Mouse (Mus musculus) 3T3-L1 (cell line): ENCODE measurements around the gene Gm21988.
A peak's percentile ranks its signal among the peaks of the same experiment; 100 is the strongest.

ENCODE experiments used
- DNase-seq: peaks from one replicate; pipeline ENCODE4 v3.0.0-alpha.2; 2015; ENCODE audit warnings: low read depth, low spot score

The Gm21988 gene

DNA sequence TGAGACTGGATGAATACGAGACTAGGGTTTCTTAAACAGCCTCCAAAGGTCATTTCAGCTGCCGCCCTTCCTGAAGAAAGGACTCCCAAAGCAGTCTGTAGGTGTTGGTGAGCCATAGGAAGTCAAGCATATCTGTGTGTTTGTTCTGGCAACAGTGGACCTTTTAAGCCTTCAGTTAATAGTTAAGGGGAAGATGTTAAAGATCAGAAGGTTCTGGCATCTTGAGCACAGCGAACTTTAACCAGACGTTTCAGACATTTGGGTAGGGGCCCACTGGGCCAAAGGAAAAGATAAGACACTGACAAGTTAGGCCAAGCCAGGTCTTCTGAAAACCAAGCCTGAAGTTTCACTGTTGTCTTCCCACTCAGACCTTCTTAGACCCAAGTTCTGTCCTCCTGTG lies 21.6 kb downstream of the Gm21988 start:
- DNase-seq = no peak

DNA sequence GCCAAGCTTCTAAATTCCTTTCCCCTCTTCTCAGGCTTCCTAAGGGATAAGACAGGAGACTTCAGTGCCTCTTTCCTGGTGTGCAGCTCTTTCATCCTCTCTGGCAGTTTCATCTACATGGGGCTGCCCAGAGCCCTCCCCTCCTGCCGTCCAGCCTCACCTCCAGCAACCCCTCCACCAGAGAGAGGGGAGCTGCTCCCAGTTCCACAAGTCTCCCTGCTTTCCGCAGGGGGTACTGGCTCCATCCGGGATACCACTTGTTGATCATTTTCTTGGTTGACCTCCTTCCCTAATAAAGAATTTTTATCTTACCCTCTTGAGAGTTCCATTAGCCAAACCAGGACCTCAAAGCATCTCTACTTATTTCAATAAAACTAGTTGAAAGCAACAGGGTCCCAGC lies 23.5 kb downstream of the Gm21988 start:
- no peak for DNase-seq

DNA sequence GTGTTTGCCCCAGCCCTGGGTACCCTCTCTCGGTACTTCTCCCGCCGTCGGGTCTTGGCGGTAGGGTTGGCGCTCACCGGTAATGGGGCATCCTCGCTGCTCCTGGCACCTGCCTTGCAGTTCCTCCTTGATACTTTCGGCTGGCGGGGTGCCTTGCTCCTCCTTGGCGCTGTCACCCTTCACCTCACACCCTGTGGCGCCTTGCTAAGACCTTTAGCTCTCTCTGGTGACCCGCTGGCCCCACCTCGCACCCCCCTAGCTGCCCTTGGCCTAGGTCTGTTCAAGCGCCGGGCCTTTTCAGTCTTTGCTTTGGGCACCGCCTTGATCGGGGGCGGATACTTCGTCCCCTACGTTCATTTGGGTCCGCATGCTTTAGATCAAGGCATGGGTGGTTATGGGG lies 24.3 kb downstream of the Gm21988 start:
- no peak for DNase-seq

DNA sequence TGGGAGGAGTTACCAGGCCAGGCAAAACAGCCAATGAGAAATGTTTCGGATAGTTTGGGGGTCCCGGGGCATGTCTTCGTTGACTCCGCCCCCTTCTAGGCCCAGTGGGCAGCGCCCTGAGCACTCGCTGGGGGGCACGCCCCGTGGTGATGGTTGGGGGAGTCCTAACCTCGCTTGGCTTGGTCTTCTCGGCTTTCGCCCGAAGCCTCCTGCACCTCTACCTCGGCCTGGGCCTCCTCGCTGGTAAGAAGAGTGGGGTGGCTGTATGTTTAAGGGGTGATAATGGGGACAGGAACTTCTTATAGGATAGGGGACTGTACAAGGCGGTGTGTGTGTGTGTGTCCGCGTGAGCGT lies 24.8 kb downstream of the Gm21988 start:
- no peak for DNase-seq

DNA sequence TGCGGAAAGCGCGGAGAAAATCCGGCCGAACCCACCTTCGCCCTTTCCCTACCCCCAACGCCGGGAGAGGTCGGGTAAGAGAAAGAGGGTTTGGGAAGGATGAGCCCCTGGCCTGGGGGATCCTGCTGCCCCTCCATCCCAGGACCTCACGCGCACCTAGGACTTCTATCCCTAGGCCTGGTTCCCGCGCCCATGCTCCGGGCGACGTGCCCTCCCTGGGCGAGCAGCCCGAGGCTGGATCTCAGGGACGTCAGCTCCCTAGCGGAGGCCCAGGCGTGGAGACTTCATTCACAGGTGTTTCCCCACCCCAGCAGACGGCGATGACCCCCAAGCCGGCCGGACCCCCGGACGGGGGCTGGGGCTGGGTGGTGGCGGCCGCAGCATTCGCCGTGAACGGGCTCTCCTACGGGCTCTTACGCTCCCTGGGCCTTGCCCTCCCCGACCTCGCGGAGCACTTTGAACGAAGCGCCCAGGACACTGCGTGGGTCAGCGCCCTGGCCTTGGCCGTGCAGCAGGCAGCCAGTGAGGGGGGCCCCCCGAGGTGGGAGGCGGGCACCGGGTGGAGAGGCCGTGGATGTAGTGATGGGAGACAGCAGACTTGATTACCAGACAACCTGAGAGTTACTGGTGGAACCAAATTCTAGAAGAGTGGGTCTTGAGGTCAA lies 25.3 kb downstream of the Gm21988 start:
- no peak for DNase-seq

DNA sequence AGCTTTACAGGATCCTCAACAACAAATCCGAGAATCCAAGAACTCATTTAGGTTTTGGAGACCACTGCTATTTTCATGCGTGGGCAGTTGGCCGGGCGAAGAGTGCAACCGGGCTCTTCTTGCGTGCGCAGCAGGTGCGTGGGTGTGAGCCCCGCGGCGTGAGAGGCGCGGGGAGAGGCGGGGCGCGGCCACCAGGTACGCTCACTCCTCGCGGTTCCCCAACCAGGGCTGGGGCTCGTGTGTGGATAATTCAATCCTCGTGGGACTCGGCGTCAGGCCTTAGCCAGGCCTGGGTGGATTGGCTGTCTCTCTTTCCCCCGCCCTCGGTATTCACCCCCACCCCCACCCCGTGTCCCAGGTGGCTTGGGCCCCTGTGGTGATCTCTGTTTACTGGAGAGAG lies 25.9 kb downstream of the Gm21988 start:
- no peak for DNase-seq

DNA sequence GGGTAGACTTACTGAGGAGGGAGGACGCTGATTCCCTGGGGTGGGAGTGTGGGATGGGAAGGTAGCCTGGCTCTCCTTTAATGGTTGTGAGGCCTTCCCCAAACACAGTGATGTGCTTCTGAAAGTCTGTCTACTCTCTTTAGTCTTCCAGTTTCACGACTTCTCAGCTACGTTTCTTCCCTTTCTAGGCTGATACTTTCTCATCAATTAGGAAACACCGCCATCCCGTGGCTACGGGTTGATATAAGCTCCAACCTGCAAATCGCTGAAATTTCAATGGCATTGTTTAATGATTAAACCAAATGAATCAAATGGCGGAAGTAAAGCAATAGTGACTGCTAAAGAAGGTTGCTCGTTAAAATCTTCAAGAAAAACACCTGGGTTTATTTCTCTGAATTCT lies 26.7 kb downstream of the Gm21988 start:
- DNase-seq = peak; percentile 90

DNA sequence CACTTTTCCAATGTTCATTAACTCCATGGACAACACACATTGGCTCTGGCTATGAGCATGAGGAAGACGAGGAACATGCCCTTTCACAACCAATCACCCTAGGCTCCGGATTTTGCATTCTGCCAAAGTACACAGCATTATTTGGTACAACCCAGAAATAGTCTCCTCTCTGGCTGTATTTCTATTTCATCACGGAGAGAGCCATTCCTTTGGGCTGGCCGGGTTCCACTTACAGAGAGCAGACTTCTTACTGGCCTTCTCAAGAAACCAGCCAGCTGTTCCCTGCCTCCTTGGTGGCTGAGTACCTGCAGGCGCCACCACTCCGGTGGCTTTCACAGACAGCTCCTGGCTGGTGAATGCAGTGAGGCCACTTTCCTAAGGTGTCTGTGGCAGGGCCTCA lies 27.2 kb downstream of the Gm21988 start, which contains the start of gene Slc16a11:
TSS of gene Slc16a11 (plus strand) at position 330 of the 400 bp plus-strand sequence.
- DNase-seq = no peak

DNA sequence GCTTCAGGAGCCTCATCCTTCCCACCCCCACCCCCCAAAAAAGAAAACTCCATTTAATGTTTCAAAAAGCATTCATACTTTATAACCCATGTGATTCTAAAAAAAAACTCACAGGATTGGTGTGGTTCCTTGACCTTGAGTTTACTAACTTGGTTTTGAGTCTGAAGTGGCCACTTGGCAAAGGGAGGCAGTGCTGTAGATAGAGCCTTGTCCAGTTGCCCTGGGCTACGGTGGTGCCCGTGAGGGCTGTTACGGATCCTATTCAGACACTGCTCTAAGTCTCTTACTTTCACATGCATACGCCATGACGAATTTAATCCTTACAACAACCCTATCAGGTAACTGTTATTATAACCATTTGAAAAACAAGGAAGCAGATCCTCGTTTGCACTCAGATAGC lies 27.7 kb downstream of the Gm21988 start:
- DNase-seq = no peak

DNA sequence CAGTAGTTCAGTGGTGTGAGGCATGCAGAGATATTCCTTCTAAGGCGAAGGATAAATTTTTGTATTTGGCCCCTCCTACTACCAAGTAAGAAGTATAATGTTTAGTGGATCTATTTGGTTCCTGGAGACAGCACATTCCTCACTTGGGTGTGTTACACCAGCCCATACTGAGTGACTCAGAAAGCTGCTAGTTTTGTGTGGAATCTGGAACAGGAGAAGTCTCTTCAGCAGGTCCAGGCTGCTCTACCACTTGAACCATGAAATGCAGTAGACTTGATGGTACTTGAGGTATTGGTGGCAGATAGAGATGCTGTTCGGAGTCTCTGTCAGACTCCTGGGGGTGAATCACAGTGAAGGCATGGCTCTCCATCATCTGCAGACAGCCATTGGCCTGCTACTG lies 28.9 kb downstream of the Gm21988 start:
- DNase-seq = peak; percentile 89

DNA sequence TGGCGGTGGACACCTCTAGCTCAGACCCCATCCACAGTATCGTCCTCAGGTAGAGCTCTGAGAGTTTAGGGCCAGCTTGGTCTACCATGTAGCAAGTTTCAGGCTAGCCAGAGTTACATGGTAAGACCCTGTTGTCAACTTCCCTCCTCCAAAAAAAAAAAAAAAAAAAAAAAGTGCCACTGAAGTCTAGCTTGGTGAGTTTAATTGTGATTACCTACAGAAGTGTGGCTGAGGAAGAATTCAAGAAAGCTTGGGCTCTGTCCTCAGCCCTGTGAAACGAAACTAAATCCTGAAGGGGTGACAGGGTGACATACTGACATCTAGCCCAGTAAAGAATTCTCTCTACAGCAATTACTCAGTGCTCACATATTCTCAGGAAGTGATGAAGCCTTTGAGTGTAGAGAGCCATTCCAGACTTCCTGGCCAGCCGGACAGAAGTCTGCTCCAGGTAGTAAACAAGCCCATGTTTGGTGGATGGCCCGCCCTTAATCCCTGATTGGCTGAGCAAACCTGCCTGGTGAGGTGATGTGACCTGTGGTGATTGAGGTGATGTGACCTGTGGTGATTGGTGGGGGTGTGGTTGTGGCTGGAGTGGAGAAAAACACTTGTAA lies 30.7 kb downstream of the Gm21988 start:
- peak; percentile 15 for DNase-seq

DNA sequence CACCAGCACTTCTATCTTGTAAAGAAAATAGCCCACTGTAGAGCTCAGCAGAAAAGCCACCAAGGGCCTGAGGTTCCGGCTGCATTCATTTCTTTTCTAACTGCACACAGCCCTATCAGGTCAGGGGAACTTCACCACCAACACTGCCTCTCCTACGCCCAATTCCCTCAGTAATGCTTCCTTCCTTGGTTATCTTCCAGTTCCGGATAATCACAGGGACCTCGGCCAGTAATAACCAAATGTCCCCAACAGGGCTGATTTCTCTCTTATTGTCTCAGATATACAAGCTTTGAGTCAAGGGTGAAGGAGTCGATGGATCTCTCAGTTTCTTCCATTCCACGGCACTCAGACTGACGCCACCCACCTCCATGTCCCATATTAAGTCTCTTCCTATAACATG lies 32.3 kb downstream of the Gm21988 start:
- DNase-seq = no peak

DNA sequence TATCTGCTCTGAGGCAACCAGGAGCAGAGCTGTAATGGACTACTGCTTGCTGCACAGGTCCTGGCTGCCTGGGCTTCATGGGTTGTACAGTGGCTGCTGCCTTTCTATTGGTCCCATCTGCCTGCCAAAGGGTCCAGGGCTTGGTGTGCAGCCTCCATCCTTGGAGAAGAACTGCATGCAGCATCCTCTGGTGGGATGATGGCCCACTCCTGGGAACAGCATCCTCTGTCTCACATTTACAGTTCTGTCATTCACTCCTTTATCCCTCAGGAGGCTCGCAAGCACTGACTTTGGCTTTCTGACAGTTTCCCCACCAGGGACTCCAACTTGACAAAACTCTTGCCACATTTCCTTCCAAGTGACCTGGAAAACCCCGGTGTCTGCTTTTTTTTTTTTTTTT lies 32.8 kb downstream of the Gm21988 start:
- no peak for DNase-seq

DNA sequence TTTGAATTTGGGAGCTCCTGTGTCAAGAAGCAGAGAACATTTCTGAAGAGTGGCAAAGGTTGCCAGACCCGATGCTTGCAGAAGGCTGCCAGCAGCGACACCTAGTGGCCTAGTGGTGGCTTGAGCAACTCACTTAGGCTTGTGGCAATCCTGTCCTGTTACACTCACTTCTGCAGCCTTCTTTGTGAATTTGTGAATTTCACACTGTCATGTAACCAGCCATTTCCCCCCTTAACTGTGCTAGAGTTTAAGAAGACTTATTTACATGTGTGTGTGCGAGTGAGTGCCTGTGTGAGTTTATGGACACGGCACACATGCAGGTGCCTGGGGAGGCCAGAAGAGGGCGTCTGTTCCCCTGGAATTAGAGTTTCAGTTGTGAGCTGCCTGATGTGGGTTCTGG lies 37.9 kb downstream of the Gm21988 start:
- DNase-seq = peak; percentile 92

DNA sequence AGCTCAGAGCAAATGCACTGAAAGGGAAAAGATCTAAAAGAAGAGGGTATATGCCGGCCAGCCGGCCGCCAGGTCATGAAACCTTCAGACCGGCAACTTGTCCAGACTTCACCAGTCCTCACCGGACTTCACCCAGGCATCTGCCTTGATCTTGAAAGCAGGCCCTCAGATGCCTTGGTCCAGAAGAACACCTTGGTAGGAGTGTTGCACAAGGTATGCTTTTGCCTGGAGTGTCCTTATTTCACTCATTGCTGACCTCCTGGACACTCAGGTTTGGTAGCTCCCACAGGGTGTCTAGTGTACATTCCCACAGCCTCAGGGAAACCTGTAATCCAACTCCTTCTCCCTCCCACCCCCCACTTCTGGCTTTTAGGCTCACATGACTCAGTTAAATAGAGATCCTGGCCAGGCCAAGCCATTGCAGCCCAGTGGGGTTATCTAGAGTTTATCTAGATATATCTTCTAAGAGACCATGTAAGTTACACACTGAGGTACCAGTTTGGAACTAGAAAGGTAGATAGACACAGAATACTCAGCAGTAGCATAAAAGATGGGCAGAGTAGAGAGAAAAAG lies 39.5 kb downstream of the Gm21988 start:
- DNase-seq = peak; percentile 45

DNA sequence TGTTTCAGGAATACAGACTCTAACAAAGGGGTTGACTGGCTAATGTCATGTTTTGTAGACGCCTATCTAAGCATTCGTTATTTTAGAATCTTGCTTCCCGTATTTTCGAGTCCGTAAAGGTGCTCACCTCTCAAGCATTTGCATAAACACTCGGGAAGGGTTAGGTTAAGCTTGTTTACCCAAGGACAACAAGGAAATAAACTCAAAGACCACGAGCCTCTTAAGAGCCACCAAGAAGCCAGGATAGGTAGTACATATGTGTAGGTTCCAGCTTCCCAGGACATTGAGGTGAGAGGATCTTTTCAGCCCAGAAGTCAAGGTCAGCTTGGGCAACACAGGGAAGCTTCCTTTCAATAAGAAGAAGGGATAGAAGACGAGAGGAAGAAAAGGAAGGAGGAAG lies 40.5 kb downstream of the Gm21988 start:
- DNase-seq = no peak

DNA sequence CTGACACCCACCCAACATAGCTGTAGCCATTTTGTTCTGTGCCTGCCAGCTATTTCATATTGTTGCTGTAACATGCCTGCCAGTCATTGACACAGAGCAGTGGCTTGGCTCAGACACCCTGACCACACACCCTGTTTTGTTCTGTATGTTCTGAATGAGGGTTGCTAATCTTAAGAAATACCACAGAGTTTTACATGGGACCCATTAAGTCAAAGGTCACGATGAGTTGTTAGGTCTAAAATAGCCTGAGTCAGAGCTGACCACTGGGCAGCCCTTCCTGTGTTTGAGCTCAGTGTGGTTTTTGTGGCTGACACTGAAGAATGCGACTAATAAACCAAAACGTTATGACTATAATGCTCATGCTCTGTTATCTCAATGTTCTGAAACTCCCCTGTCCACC lies 41.3 kb downstream of the Gm21988 start:
- DNase-seq = peak; percentile 99

DNA sequence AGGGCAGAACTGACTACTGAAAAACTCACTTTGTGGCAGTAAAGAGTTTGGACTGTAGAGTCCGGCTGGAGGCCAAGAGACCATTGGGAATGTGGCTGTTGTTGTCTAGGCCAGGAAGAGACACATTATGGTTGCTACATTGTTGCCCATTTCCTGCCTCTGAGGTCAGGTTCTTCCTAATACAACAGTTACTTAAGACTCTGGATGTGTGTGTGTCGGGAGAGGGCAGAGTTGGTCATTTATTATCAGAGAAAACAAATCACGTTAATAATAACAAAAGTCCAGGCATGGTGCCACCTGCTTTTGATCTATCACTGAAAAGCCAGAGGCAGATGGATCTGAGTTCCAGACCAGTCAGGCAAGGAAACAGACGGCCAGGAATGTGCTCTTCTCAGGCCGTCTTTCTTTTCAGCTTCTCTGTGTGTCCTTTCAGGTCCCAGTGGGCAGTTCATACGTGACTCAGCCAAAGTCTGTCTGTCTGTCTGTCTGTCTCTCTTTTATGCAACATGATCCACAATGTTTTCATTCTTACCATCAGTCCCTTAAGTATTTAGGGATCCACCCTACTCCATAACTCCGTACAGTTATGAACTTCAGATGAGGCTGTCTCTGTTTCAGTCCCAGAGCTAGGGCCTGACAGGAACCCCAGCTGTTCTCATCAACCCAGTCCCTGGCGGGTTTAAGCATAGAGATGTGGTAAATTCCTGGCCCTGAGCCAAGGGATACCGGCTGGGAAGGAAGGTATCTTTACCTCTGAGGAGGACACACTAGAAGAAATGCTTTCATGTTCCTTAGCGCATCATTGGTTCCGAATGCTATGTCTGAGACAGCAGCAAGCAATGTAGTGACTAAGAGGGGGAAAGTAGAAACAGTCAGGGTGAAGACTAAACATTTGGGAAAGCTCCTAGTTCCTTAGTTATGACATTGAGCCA lies 46.0 kb downstream of the Gm21988 start:
- DNase-seq = peak; percentile 83

DNA sequence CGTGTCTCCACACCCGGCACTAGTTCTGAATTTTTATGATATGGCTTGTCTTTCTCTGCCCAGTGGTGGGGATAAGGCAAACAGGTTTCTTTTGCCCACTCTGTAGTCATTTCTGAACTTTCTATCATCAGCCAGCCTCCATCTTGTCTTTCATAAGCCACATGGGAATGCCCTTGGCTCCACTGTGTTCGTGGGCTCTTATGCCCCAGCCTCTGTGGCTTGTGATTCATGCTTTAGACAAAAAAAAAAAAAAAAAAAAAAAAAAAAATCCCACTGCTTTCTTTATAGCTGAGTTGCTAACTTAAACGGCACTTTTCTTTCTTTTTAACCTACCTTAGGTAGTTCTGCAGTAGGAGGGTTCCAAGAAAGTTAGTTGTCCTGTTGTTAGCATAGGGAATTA lies 47.5 kb downstream of the Gm21988 start:
- peak; percentile 89 for DNase-seq

DNA sequence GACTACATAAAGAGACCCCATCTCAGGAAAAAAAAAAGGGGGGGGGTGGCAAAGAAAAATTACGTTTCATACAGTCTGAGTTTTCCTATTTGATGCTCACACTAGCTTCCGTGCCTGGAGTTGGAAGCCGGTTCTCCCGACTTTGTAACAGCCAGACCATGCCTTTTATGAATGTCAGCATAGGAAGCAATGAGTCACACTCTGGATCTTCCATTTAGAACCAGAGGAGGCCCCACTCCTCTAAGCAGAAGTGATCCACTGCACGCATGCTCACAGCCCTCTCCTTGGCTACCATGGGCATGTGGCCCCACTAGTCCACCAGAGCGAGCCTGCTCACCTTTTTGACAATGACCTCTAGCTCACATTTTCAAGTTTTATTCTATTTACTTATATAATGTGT lies 48.4 kb downstream of the Gm21988 start:
- DNase-seq = peak; percentile 67

DNA sequence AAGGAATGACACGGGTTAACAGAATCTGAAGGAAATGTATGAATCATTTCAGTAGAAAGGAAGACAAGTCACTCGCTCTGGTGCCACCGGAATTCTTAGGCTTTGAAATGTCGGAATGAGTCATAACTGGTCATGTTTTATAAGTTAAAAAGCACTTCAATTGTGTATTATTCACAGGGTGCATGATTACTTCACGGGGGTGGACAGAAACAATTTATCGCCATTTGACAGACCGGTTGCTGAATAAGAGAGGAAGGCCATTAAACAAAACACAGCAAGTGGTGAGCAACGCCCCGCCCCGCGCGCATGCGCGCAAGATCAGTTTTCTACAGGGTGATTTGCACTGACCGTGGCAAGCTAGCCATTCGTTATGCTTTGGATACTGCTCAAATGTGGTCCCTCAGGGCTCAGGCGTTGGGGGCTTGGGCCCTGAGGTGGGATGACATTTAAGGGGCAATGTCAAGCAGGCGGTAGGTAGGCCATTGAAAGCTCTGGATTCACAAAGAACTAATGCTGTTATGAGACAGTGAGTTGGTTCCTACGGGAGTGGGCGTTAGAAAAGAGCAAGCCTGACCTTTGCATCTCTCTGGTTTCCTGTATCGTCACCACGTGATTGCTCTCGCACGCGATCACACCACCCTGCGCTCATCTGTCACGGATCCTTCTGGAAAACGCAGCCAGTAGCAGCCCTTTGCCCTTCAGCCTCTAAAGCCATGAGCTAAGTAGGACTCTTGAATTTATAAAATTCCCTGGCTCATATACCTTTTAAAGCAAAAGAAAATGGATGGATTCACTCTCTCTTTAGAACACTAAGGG lies 50.1 kb downstream of the Gm21988 start:
- DNase-seq = peak; percentile 96
